Mouse (Mus musculus): ENCODE data around the gene Cfap36. TPM values are rescaled to one million over a fixed set of nuclear protein-coding genes. Genes with fewer than 3 reads are reported as not detected.

Cfap36 gene
- 64.1 and 67.6 TPM in 2 replicates for polyA plus RNA-seq (2016; fragmentation: Nextera tagmentation; extraction: Ambion mirVana)

DNA sequence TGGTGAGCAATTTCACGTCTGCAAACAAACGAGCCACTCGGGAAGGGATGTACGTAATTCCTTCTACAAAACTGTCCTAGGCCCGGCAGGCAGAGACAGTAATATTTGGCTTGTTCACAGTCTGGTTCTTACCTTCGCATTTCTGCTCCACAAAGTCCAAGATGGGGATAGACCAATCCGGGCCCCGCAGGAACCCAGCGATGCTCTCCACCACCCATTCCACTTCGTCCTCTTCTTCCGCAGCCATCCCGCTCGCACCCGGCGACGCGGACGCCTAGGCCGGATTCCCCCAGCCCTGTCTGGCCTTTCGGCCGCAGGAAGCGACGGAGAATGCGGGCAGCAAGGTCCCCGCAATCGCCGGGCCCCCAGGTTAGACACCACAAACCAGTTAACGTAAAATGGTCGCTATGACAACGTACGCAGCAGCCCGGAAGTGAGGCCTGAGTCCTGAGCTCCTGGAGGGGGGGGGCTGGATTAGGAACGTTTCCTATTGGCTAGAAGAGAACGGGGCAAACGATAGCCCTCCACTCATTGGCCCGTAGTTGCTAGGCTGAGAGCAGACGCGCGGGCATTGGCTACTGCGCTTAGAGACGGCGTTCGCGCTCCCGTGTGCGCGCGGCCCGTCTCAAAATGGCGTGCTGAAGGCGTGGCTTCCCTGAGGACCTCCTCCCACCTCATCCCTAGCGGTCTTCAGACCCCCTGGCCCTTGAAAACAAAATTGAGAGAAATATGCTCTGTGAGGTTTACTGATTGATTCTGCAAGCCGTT is at the start of gene Cfap36:
TSS of gene Cfap36 (minus strand) at position 527 of the 768 bp plus-strand sequence.
- Histone ChIP-seq H3K27ac (replicated peaks) (peak within 1 kb of the TSS; percentile 89), H3K9me3 (replicated peaks) (no peaks in the 10 kb centered on the region), H3K27me3 (ENCODE audit: low read depth, poor library complexity, severe bottlenecking) (0 out of 2 replicates have a peak, but pooled peaks cover 6% of the 10 kb centered on the region), H3K4me3 (peak within 1 kb of the TSS; percentile 78), H3K4me1 (peaks cover 16% of the 10 kb centered on the region), H3K36me3 (peaks cover 25% of the 10 kb centered on the region)
- peak; percentile 94 for DNase-seq (ENCODE audit: low spot score)
- under 1% methylated on average over 53 of the region's 53 CpGs for WGBS

GRCm38 (mm10) chr11:29287305-29287704 is 40.1 kb upstream of the Cfap36 start:
- no peak for DNase-seq (ENCODE audit: low spot score)
- Histone ChIP-seq H3K9me3 (replicated peaks) (no peaks in the 10 kb centered on the region; the same call in 1 of the 2 replicates), H3K4me1 (no peaks in the 10 kb centered on the region), H3K27me3 (ENCODE audit: low read depth, poor library complexity, severe bottlenecking) (no peaks in the 10 kb centered on the region), H3K36me3 (no peaks in the 10 kb centered on the region), H3K4me3 (no peak overlapping the region), H3K27ac (replicated peaks) (no peak overlapping the region)

DNA sequence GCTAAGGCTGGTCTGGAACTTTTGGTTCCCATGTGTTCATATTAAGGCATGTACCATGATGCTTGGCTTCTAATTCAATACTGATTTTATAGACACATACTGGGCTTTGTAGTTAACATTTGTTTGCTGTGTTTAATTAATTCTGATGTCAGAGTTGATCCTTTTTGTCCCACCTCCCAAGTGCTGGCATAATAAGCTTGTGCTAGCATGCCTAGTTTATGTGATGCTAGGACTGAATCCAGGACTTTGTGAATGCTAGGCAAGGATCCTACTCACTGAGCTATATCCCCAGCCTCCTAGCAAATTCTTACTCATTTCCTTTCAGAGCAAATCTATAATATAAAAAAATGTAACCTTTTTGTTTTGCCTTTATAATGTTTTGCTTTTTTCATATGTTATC is 38.8 kb upstream of the Cfap36 start:
- DNase-seq (ENCODE audit: low spot score) = no peak
- H3K36me3 ChIP-seq = no peaks in the 10 kb centered on the region
- no peaks in the 10 kb centered on the region for H3K4me1 ChIP-seq
- no peak overlapping the region for H3K27ac ChIP-seq (replicated peaks)
- no peak overlapping the region for H3K4me3 ChIP-seq
- no peaks in the 10 kb centered on the region for H3K27me3 ChIP-seq (ENCODE audit: low read depth, poor library complexity, severe bottlenecking)
- H3K9me3 ChIP-seq (replicated peaks) = no peaks in the 10 kb centered on the region; the same call in 1 of the 2 replicates

- WGBS = 87% methylated on average over 3 of the region's 3 CpGs
- Histone ChIP-seq H3K9me3 (replicated peaks) (0 out of 2 replicates have a peak, but pooled peaks cover 2% of the 10 kb centered on the region), H3K4me3 (no peak overlapping the region), H3K36me3 (no peaks in the 10 kb centered on the region), H3K4me1 (no peaks in the 10 kb centered on the region), H3K27me3 (ENCODE audit: low read depth, poor library complexity, severe bottlenecking) (no peaks in the 10 kb centered on the region), H3K27ac (replicated peaks) (no peak overlapping the region)
- no peak for DNase-seq (ENCODE audit: low spot score)
Measured at GRCm38 (mm10) chr11:29274758-29275157, 27.5 kb upstream of the Cfap36 start.

- peak; percentile 34 for DNase-seq (ENCODE audit: low spot score)
- Histone ChIP-seq H3K36me3 (no peaks in the 10 kb centered on the region), H3K27ac (replicated peaks) (no peak overlapping the region), H3K4me1 (no peaks in the 10 kb centered on the region), H3K4me3 (no peak overlapping the region), H3K27me3 (ENCODE audit: low read depth, poor library complexity, severe bottlenecking) (no peaks in the 10 kb centered on the region), H3K9me3 (replicated peaks) (0 out of 2 replicates have a peak, but pooled peaks cover 2% of the 10 kb centered on the region)
- WGBS = 39% methylated on average over 3 of the region's 3 CpGs
Measured at GRCm38 (mm10) chr11:29267824-29268223, 20.6 kb upstream of the Cfap36 start.

DNA sequence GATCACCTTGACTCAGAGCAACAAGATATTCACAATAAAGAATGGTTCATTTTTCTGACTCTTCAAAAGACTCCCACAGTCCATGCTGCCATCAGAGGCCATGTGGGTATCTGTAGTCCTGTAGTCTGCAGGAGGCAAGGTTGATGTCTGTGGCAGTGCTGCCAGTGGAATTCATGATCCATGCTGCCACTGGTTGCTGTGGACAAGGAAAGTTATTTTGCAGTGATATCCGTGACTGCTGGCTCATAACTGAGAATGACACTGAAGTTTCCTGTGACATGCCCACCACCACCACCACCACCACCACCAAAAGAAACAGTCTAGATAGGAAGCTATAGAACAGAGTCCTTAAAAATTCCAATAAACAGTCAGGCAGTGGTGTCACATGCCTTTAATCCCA is 7.4 kb upstream of the Cfap36 start:
- H3K27me3 ChIP-seq (ENCODE audit: low read depth, poor library complexity, severe bottlenecking) = no peaks in the 10 kb centered on the region
- H3K27ac ChIP-seq (replicated peaks) = no peak overlapping the region
- H3K9me3 ChIP-seq (replicated peaks) = no peaks in the 10 kb centered on the region
- no peak overlapping the region for H3K4me3 ChIP-seq
- H3K36me3 ChIP-seq = no peaks in the 10 kb centered on the region
- H3K4me1 ChIP-seq = no peaks in the 10 kb centered on the region
- WGBS = 69% methylated on average over 1 of the region's 1 CpGs
- no peak for DNase-seq (ENCODE audit: low spot score)

- 94% methylated on average over 5 of the region's 5 CpGs for WGBS
- no peak for DNase-seq (ENCODE audit: low spot score)
- H3K9me3 ChIP-seq (replicated peaks) = no peaks in the 10 kb centered on the region
- peaks cover 16% of the 10 kb centered on the region for H3K4me1 ChIP-seq
- no peak overlapping the region for H3K4me3 ChIP-seq
- H3K27ac ChIP-seq (replicated peaks) = no peak overlapping the region
- H3K27me3 ChIP-seq (ENCODE audit: low read depth, poor library complexity, severe bottlenecking) = 0 out of 2 replicates have a peak, but pooled peaks cover 6% of the 10 kb centered on the region
- peaks cover 12% of the 10 kb centered on the region for H3K36me3 ChIP-seq
Measured at GRCm38 (mm10) chr11:29248386-29248785, 1.2 kb upstream of the Cfap36 start.

DNA sequence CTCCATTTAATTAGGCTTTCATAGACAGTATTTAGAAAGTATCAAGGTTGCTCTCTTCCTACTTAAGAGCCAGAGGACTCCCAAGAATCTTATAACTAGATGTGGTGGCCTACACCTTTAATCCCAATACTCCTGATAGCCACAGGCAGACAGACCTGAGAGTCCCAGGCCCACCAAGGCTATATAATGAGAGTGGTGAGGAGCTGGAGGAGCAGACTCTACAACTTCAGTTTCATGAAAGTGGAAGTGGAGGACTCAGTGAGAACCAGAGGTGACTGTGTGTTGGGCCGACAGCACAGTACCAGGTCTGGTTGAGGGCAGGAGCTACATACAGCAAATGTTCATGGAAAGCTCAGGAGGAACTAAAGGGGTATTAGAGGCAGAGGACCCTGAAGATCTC is 516 bp upstream of the Cfap36 start:
- 93% methylated on average over 1 of the region's 1 CpGs for WGBS
- Histone ChIP-seq H3K27ac (replicated peaks) (peak overlapping the region; percentile 89), H3K36me3 (peaks cover 18% of the 10 kb centered on the region), H3K27me3 (ENCODE audit: low read depth, poor library complexity, severe bottlenecking) (0 out of 2 replicates have a peak, but pooled peaks cover 6% of the 10 kb centered on the region), H3K4me1 (peaks cover 16% of the 10 kb centered on the region), H3K9me3 (replicated peaks) (no peaks in the 10 kb centered on the region), H3K4me3 (peak overlapping the region; percentile 78)
- peak; percentile 12 for DNase-seq (ENCODE audit: low spot score)

- H3K4me3 ChIP-seq = peak overlapping the region; percentile 78
- H3K4me1 ChIP-seq = peaks cover 16% of the 10 kb centered on the region
- no peaks in the 10 kb centered on the region for H3K9me3 ChIP-seq (replicated peaks)
- peaks cover 32% of the 10 kb centered on the region for H3K36me3 ChIP-seq
- WGBS = 79% methylated on average over 4 of the region's 4 CpGs
- H3K27me3 ChIP-seq (ENCODE audit: low read depth, poor library complexity, severe bottlenecking) = 0 out of 2 replicates have a peak, but pooled peaks cover 6% of the 10 kb centered on the region
- no peak overlapping the region for H3K27ac ChIP-seq (replicated peaks)
- DNase-seq (ENCODE audit: low spot score) = no peak
Measured at GRCm38 (mm10) chr11:29245988-29246387, 1.2 kb downstream of the Cfap36 start.

DNA sequence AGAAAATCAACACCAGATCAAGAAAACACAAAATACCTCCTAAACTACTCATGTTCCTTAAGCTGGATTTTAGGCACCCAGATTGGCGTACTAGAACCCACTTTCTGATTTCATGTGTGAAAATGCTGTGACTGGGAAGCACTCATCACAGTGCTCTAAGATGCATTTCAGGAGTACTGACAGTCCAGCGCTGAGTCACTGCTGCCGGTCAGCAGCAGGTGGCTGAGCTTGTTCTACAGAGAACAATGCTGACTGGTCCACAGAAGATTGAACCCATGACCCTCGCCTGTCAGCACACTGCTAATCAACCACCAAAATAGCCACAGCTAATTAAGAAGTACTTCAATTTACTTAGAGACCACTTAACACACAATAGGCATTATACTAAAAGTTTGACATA is 5.2 kb downstream of the Cfap36 start:
- Histone ChIP-seq H3K4me3 (no peak overlapping the region), H3K36me3 (peaks cover 38% of the 10 kb centered on the region), H3K27ac (replicated peaks) (no peak overlapping the region), H3K9me3 (replicated peaks) (no peaks in the 10 kb centered on the region), H3K4me1 (peaks cover 16% of the 10 kb centered on the region), H3K27me3 (ENCODE audit: low read depth, poor library complexity, severe bottlenecking) (no peaks in the 10 kb centered on the region)
- WGBS = 72% methylated on average over 4 of the region's 4 CpGs
- DNase-seq (ENCODE audit: low spot score) = no peak

DNA sequence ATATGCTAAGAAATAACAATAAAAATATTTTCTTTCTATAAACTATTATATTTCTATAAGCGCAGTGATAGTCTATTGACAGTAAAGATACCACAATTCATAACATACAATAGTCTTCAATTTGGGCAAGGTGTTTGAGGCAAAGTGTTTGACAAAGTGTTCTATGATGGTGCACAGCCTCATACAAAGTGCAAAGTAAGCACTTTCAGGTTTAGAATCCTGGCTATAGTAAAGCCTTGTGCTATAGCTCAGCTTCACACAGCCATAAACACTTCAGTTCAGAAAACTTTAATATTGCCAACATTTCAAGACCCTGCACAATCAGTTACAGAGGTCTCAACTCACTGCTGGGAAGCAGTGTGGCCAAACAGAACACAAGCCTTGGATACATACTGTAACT is 7.9 kb downstream of the Cfap36 start:
- Histone ChIP-seq H3K27me3 (ENCODE audit: low read depth, poor library complexity, severe bottlenecking) (no peaks in the 10 kb centered on the region), H3K4me1 (no peaks in the 10 kb centered on the region), H3K36me3 (peaks cover 35% of the 10 kb centered on the region), H3K9me3 (replicated peaks) (no peaks in the 10 kb centered on the region), H3K4me3 (no peak overlapping the region), H3K27ac (replicated peaks) (no peak overlapping the region)
- 92% methylated on average over 1 of the region's 1 CpGs for WGBS
- DNase-seq (ENCODE audit: low spot score) = no peak

GRCm38 (mm10) chr11:29238551-29238950 is 8.7 kb downstream of the Cfap36 start:
- Histone ChIP-seq H3K36me3 (peaks cover 29% of the 10 kb centered on the region), H3K4me1 (no peaks in the 10 kb centered on the region), H3K27me3 (ENCODE audit: low read depth, poor library complexity, severe bottlenecking) (no peaks in the 10 kb centered on the region), H3K27ac (replicated peaks) (no peak overlapping the region), H3K4me3 (no peak overlapping the region), H3K9me3 (replicated peaks) (no peaks in the 10 kb centered on the region)
- 94% methylated on average over 3 of the region's 3 CpGs for WGBS
- DNase-seq (ENCODE audit: low spot score) = no peak

DNA sequence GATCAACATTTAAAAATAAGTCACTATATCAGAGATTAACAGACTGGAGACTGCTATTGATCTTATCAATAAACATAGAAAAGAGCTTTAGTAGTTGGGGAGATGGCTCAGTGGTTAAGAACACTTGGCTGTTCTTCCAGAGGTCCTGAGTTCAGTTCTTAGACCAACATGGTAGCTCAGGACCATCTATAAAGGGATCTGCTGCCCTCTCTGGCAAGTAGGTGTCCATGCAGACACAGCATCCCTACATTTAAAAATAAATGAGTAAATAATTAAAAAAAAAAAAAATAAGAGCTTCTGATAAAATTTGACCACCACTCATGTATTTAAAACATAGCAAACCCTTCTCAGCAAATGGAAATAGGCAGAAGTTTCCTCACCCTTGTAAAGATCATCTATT is 9.2 kb downstream of the Cfap36 start:
- Histone ChIP-seq H3K36me3 (peaks cover 30% of the 10 kb centered on the region), H3K4me1 (no peaks in the 10 kb centered on the region), H3K27me3 (ENCODE audit: low read depth, poor library complexity, severe bottlenecking) (no peaks in the 10 kb centered on the region), H3K9me3 (replicated peaks) (no peaks in the 10 kb centered on the region), H3K4me3 (no peak overlapping the region), H3K27ac (replicated peaks) (no peak overlapping the region)
- no peak for DNase-seq (ENCODE audit: low spot score)

Measured in midbrain, embryonic 10.5 days (tissue).